Mouse (Mus musculus) bone marrow, adult 2 months (tissue): ENCODE measurements around the gene Tpd52l2. TPM values are rescaled to one million over a fixed set of nuclear protein-coding genes. Genes with fewer than 3 reads are reported as not detected.

Experiments
- H3K27ac ChIP-seq: fragments of 200-500 bp; 2 replicates; pipeline ENCODE4 v1.5.1; 2012; ENCODE audit warnings: low read depth, mild to moderate bottlenecking, control low read depth, inconsistent platforms, low read length; ENCODE audit not compliant: control insufficient read depth, poor library complexity, insufficient read depth
- H3K4me1 ChIP-seq: fragments of 200-500 bp; 2 replicates; pipeline ENCODE4 v1.6.1; 2011; ENCODE audit warnings: low read length; ENCODE audit not compliant: control insufficient read depth, insufficient read depth
- H3K4me3 ChIP-seq: fragments of 200-500 bp; replicated peaks from 2 replicates; pipeline ENCODE3; 2011; ENCODE audit warnings: mild to moderate bottlenecking, low read depth, low read length, control low read depth; ENCODE audit not compliant: control insufficient read depth
- CTCF ChIP-seq: fragments of 200-500 bp; IDR thresholded peaks from 2 replicates; pipeline ENCODE4 v1.5.1; 2011; ENCODE audit warnings: low read length, control low read depth; ENCODE audit not compliant: control insufficient read depth, insufficient read depth
- POLR2A ChIP-seq: fragments of 200-500 bp; IDR thresholded peaks from 2 replicates; pipeline ENCODE4 v1.6.1; 2011; ENCODE audit warnings: low read depth, mild to moderate bottlenecking, control low read depth, low read length, borderline replicate concordance; ENCODE audit not compliant: control insufficient read depth
- WGBS: fragments of 180-500 bp; shearing (Covaris S2); methylation state at CpG from one replicate; pipeline ENCODE4 v1.1.7; 2018; 5-methylcytosine and 5-hydroxymethylcytosine counted together
- polyA plus RNA-seq: library from polyadenylated mRNA; stranded (reverse); fragments of >200 nt; gene quantifications from 2 replicates; pipeline ENCODE4 v1.2.4, GENCODE M21; 2011; ENCODE audit warnings: low replicate concordance; ENCODE audit not compliant: missing spikeins, insufficient read depth, insufficient read length

The Tpd52l2 gene
- polyA plus RNA-seq, 1 experiment, result 32.9 TPM

GRCm38 (mm10) chr2:181461536-181462100, 35.3 kb upstream of the Tpd52l2 start:
- WGBS, result 65% methylated on average over 1 of the region's 1 CpGs
- Histone ChIP-seq H3K4me3 (no peak overlapping the region), H3K27ac (no peak overlapping the region), H3K4me1 (no peaks in the 10 kb centered on the region)
- TF ChIP-seq CTCF (no peak), POLR2A (no peak)

GRCm38 (mm10) chr2:181462604-181463003, 34.3 kb upstream of the Tpd52l2 start:
- TF ChIP-seq CTCF (no peak), POLR2A (no peak)
- no peak overlapping the region for H3K4me3 ChIP-seq
- 74% methylated on average over 1 of the region's 1 CpGs for WGBS
- no peak overlapping the region for H3K27ac ChIP-seq
- no peaks in the 10 kb centered on the region for H3K4me1 ChIP-seq

DNA sequence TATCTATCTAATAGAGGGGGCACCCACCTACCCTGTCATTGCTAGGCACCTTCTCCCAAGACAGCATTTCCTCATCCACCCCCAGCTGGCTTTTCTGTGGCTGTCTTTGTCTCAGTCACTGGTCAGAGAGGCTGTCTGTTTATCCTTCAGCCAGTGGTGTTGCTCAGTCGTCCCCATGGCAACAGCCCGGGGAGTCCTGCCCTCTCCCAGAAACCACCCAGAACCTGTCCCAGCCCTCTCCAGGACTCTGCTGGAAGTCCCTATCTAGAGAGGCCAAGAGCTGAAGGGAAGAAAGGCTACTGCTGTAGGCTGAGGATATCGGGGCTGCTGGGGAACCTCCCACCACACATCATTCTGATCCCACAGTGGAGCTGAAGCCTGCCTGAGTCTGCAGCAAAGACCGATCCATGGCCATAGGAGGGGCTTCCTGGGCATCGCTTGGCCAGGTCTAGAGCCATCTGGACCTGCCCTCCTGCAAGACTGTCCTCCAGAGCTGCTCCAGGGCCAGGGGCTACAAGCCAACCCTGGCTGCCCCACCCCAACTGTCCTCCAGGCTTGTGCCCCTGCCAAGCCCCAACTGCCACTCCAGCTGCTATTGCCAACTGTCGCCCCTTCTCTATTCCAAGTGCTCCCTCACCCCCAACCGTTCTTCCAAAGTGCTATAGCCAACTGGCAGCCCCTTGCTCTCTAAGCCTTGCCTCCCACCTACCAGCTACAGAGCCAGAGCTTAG, 33.8 kb upstream of the Tpd52l2 start:
- TF ChIP-seq POLR2A, result no peak
- no peak for TF ChIP-seq CTCF
- 46% methylated on average over 7 of the region's 7 CpGs for WGBS
- no peaks in the 10 kb centered on the region for H3K4me1 ChIP-seq

DNA sequence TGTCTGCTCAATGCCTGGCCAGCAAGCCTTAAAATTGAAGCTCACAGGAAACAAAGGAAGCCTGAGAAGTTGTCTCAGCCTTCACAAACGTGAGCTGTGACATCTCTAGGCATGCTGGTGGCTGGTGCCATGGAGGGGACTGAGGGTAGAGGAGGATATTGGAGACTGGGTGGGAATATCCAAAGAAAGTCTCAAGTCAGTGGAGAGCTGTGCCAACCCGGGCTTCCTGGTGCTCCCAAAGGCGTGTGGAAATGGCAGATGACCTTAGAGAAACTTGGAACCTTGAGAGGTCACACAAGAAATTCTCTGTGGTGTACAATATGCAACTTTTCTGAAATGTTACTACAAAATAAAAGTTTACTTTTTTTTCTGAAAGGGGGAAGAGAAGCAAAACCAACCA, 31.5 kb upstream of the Tpd52l2 start:
- TF ChIP-seq CTCF (no peak), POLR2A (no peak)
- no peak overlapping the region for H3K27ac ChIP-seq
- H3K4me1 ChIP-seq, result no peaks in the 10 kb centered on the region
- 63% methylated on average over 3 of the region's 3 CpGs for WGBS
- H3K4me3 ChIP-seq, result no peak overlapping the region

More for the DNA sequence above, 33.8 kb upstream of the Tpd52l2 start:
- Histone ChIP-seq H3K4me3 (no peak overlapping the region), H3K27ac (no peak overlapping the region)

DNA sequence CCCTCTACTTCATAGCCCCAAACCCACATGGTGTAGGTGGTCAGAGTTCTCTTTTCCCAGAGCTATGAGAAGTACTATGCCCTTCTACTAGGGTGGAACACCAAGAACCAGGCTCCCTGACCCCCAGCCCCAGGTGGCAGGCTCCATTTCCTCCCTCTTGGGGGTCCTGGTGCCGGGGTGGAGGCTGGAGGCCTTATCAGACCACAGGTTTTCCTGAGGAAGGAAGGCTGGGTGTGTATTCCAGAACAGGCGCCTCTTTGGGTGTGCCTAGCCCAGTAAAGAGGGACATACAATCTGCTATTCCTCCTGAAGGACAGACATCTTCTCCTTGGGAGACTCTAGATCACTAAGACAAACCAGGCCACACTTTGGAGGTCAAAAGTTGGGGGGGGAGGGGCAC, 26.7 kb upstream of the Tpd52l2 start:
- Histone ChIP-seq H3K4me3 (no peak overlapping the region), H3K4me1 (no peaks in the 10 kb centered on the region), H3K27ac (no peak overlapping the region)
- TF ChIP-seq POLR2A, result no peak
- no peak for TF ChIP-seq CTCF
- 19% methylated on average over 2 of the region's 2 CpGs for WGBS

DNA sequence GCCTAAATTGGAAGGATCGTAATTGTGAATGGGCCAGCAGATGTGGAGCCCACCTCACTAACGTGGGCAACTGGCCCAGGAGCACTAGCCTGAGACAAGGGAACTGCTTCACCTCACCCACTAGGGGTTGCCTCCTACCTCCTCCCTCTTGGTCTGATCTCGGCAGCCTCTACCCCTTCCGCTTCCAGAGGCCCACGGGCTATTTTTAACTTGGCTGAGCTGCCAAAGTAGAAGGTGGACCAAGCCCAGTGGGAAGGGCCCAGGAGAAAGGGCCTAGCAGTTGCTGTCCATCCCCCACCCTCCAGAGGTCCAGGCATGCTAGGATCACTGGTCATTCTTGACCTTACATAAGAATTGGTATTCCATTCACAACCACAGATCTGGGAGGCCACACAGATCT, 25.7 kb upstream of the Tpd52l2 start:
- Histone ChIP-seq H3K27ac (no peak overlapping the region), H3K4me1 (no peaks in the 10 kb centered on the region), H3K4me3 (no peak overlapping the region)
- 12% methylated on average over 5 of the region's 5 CpGs for WGBS
- TF ChIP-seq CTCF (no peak), POLR2A (no peak)

- no peaks in the 10 kb centered on the region for H3K4me1 ChIP-seq
- no peak overlapping the region for H3K4me3 ChIP-seq
- 55% methylated on average over 1 of the region's 1 CpGs for WGBS
- no peak overlapping the region for H3K27ac ChIP-seq
- no peak for TF ChIP-seq CTCF
- no peak for TF ChIP-seq POLR2A
These were observed 24.6 kb upstream of the Tpd52l2 start for GRCm38 (mm10) chr2:181472256-181472827.

- no peak for TF ChIP-seq POLR2A
- TF ChIP-seq CTCF, result no peak
- no peak overlapping the region for H3K4me3 ChIP-seq
- H3K4me1 ChIP-seq, result peaks cover 1% of the 10 kb centered on the region; the same call in 1 of the 2 replicates
- H3K27ac ChIP-seq, result no peak overlapping the region
- 13% methylated on average over 2 of the region's 2 CpGs for WGBS
These were observed 13.8 kb upstream of the Tpd52l2 start for GRCm38 (mm10) chr2:181483120-181483519.
